Mouse (Mus musculus): ENCODE measurements at regions not wholly inside any gene's neighbourhood (a gene's known extent, or its start where the extent isn't known, plus 50 kb on each side); places are given as distances from the start of the nearest gene placed in this dataset.

GRCm38 (mm10) chr9:98668423-98669330, 67.2 kb upstream of the Mrps22 start:
- H3K4me1 ChIP-seq (ENCODE audit: control insufficient read depth, insufficient read depth, low read length): no peaks in the 10 kb centered on the region
- no peak overlapping the region for H3K27ac ChIP-seq (ENCODE audit: insufficient read depth, low read depth, low read length)
- no peak overlapping the region for H3K4me3 ChIP-seq (ENCODE audit: insufficient read depth, low read depth, low read length)
- no peaks in the 10 kb centered on the region for H3K36me3 ChIP-seq (ENCODE audit: control insufficient read depth, insufficient read depth, low read length)
- 76% methylated on average over 23 of the region's 23 CpGs for WGBS
- no peak for DNase-seq
- H3K27me3 ChIP-seq (replicated peaks; ENCODE audit: control insufficient read depth, insufficient read depth, low read length): no peaks in the 10 kb centered on the region
- TF ChIP-seq CTCF (conservative IDR thresholded peaks at IDR 0.05; ENCODE audit: insufficient read depth, insufficient read length, low read depth, low read length) (no peak), POLR2A (IDR thresholded peaks at IDR 0.05; ENCODE audit: low read depth, low read length) (no peak)

DNA sequence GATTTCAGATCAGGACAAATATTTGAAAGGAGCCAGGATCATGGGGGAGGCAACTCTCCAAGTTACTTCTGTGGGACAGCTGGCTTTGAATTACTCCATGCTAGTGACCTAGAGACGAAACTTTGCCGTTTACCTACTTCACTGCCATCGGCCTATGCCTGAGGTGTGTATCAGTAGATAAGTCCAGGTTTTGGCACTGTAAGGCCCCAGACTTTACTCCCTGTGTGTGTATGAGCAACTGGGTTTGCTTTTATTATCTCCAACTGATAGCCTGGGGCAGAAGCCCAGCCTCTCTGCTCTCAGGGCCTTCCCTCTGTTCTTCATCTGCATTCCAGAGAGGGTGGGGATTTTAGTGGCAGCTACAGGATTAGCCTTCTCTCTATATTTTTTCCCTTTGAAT, 65.6 kb upstream of the Mrps22 start:
- Histone ChIP-seq H3K36me3 (ENCODE audit: control insufficient read depth, insufficient read depth, low read length) (no peaks in the 10 kb centered on the region), H3K27ac (ENCODE audit: insufficient read depth, low read depth, low read length) (no peak overlapping the region), H3K27me3 (replicated peaks; ENCODE audit: control insufficient read depth, insufficient read depth, low read length) (no peaks in the 10 kb centered on the region), H3K4me1 (ENCODE audit: control insufficient read depth, insufficient read depth, low read length) (no peaks in the 10 kb centered on the region), H3K4me3 (ENCODE audit: insufficient read depth, low read depth, low read length) (no peak overlapping the region)
- TF ChIP-seq CTCF (conservative IDR thresholded peaks at IDR 0.05; ENCODE audit: insufficient read depth, insufficient read length, low read depth, low read length) (no peak), POLR2A (IDR thresholded peaks at IDR 0.05; ENCODE audit: low read depth, low read length) (no peak)
- no peak for DNase-seq
- 89% methylated on average over 3 of the region's 3 CpGs for WGBS

DNA sequence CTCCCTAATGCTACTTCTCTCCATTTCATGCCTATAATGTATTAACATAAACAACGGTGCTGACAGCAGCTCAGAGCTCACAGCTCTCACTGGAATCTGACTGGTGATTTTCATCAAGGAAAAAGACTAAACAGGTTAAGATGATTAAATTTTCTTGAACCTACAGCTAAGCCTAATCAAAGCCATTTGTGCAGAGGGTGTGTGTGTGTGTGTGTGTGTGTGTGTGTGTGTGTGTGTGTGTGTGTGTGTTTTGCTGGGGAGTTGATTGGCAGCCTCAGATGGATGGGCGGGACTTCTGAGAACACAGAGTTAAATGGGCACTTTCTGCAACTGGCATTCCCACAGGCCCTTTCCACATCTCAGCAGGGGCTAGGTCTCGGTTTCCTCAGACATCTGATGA, 61.6 kb upstream of the Mrps22 start:
- Histone ChIP-seq H3K36me3 (ENCODE audit: control insufficient read depth, insufficient read depth, low read length) (no peaks in the 10 kb centered on the region), H3K4me1 (ENCODE audit: control insufficient read depth, insufficient read depth, low read length) (no peaks in the 10 kb centered on the region), H3K27ac (ENCODE audit: insufficient read depth, low read depth, low read length) (no peak overlapping the region), H3K4me3 (ENCODE audit: insufficient read depth, low read depth, low read length) (no peak overlapping the region), H3K27me3 (replicated peaks; ENCODE audit: control insufficient read depth, insufficient read depth, low read length) (no peaks in the 10 kb centered on the region)
- no peak for TF ChIP-seq POLR2A (IDR thresholded peaks at IDR 0.05; ENCODE audit: low read depth, low read length)
- no peak for TF ChIP-seq CTCF (conservative IDR thresholded peaks at IDR 0.05; ENCODE audit: insufficient read depth, insufficient read length, low read depth, low read length)
- DNase-seq: no peak
- WGBS: 55% methylated on average over 3 of the region's 3 CpGs

- Histone ChIP-seq H3K27me3 (replicated peaks; ENCODE audit: control insufficient read depth, insufficient read depth, low read length) (no peaks in the 10 kb centered on the region), H3K27ac (ENCODE audit: insufficient read depth, low read depth, low read length) (no peak overlapping the region), H3K4me3 (ENCODE audit: insufficient read depth, low read depth, low read length) (no peak overlapping the region), H3K4me1 (ENCODE audit: control insufficient read depth, insufficient read depth, low read length) (no peaks in the 10 kb centered on the region), H3K36me3 (ENCODE audit: control insufficient read depth, insufficient read depth, low read length) (no peaks in the 10 kb centered on the region)
- no peak for TF ChIP-seq POLR2A (IDR thresholded peaks at IDR 0.05; ENCODE audit: low read depth, low read length)
- TF ChIP-seq CTCF (conservative IDR thresholded peaks at IDR 0.05; ENCODE audit: insufficient read depth, insufficient read length, low read depth, low read length): no peak
- WGBS: 88% methylated on average over 2 of the region's 2 CpGs
- no peak for DNase-seq
These were observed 50.2 kb upstream of the Mrps22 start for GRCm38 (mm10) chr9:98651681-98652080.
